Mouse (Mus musculus) fat pad, adult 2 months (tissue): ENCODE measurements around the gene Cog1.

Experiments used
- DNase-seq: peaks from one replicate; pipeline ENCODE4 v3.0.0-alpha.2; 2011; ENCODE audit warnings: low read depth, low spot score; ENCODE audit errors: extremely low read depth

Gene Cog1

DNA sequence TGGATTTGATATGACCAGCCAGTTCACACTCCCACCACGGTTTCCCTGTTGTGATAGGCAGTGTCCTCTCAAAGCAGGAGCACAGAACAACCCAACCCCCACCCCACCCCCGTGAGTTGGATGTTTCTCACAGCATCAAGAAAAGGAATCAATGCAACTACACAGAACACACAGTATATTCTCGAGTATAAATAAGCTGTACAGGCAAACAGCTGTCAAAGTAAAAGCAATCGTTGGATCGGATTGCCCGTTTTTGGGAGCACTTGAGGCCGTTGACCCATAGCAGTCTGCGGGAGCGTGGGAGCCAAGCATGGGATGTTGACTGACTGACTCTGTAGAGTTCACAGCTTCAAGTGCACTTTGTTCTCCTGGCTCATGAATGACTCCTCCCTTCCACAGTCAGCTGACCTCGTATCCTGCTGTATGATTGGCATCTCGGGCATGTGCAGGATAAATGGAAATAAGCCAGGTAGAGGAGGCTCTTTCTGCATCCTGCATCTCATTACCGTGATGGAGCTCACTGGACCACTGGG lies 49.1 kb downstream of the Cog1 start:
- no peak for DNase-seq

DNA sequence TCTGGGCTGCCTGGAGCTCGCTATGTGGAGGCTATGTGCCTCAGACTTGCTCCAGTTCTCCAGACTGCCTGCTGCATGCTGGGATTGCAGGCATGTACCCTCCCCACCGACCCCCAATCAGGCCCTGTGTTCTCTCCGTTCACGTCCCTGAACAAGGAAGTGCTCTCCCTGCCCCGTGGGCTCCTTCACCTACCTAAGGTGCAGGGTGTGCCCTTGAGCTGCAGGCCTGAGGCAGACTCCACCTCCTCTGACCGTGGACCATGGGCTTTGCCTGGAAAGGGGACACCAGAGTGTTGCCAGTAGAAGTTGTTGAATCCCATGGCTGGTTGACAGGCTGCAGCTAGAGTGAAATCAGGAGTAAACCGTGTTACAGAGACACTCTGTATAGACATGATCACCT lies 50.7 kb downstream of the Cog1 start:
- no peak for DNase-seq

GRCm38 (mm10) chr11:113703758-113704157 lies 54.8 kb downstream of the Cog1 start:
- no peak for DNase-seq

GRCm38 (mm10) chr11:113705966-113706652 lies 57.1 kb downstream of the Cog1 start:
- no peak for DNase-seq

DNA sequence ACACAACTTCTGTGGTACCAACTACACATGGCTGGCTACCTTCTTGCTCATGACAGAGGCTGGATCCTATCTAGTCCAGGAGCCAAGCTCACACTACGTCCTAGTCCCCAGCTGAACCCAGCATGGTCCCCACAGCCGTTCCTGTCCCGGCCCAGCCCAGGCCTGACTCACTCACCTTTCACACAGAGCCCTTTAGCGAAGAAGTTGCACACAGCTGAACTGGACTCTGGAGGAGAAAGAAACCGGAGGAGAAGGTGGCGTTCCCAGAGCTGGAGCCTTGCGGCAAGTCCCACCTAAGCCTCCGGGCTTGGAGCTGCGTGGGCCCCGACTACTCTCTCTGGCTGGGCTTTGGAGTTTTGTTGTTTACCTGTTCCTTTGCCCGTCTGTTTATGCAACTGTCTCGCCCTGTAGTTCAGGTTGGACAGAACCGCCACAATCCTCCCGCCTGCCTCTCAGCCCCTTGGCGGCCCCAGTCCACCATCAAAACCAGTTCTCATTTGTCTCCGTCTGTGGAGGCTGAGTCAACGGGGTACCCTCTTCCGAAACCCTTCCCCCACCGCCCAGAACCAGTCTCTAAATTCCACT lies 59.8 kb downstream of the Cog1 start:
- peak; percentile 56 for DNase-seq

DNA sequence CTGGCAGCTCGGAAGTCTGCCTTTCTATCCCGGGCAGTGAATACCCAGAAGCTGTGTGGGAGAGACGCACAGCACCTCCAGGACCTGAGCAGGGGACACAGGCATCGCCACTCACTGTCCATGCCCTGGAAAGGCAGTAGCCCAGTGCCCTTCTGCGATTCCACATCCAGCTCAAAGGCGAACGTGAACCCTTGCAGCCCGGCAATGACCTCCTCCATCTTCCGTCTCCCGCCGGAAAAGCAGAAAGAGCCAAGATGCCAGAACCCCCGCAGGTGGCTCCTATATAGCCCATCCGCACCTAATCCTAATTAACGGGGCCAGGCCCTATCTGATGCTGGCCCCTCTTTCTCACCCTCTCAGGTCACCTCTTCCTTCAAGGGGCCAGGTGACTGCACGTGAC lies 60.3 kb downstream of the Cog1 start:
- DNase-seq: no peak

DNA sequence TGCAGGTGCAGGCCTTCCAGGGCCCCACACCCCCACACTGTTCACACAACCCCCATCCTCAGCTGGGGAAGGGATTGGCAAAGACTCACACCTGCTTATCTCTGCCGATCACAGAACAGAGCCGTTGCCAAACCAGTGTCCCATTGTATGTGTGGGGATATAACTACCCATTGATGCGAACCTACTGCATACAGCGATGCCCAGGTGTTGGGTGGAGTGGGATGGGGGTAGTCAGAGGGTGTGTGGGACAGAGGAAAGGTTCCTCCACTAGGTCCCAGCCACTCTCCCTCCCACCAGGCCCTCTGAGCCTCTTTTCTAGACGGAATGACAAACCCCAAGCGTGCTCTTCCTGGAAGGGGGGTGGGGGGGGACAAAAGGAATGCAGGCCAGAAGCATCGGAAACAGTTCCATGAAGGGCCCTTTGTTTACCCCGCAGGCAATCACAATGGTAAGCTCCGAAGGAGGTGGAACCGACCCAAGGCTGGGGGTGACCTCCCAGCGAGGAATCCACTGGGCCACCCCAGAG lies 60.8 kb downstream of the Cog1 start, which contains the start of gene Cpsf4l:
TSS of gene Cpsf4l (minus strand) at position 287 of the 526 bp plus-strand sequence.
- DNase-seq: peak; percentile 78

DNA sequence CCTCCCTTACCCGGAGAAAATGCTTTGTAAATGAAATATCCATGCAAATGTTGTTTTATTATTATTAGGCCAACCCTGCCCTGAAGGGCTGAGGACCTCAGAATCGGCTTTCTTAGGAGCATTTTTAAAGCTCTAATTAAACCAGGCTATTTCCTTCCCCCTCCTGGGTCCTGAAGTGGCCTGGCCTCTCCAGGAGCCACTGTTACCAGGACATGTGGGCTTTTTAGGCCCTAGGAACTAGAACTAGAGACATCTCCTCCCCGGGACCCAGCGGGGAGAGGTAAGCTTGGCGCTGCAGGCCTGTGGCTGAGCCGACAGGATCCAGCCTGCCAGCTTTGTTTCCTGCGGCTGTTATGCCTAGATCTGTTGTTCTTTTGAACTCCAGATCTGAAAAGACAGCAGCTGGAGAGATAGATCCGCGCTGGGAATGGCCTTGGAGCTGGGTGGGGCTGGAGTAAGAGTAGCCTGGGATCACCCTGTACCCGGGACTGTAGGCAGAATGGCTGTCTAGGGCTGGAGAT lies 61.3 kb downstream of the Cog1 start:
- no peak for DNase-seq

DNA sequence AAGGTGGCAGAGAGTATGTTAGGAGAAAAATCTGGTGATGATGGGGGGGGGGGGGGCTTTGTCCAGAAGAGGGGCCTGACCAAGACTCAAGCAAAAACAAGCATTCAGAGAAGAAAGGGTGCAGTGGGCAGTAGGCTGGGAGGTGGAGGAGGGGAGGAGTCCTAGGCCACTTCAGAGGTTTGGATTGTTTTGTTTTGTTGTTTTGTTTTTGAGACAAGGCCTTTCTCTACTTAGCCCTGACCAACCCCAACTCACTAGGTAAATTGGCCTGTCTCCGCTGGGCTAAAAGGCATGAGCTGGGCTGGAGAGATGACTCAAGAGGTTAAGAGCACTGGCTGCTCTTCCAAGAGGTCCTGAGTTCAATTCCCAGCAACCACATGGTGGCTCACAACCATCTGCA lies 62.1 kb downstream of the Cog1 start:
- DNase-seq: no peak

GRCm38 (mm10) chr11:113715078-113715674 lies 66.2 kb downstream of the Cog1 start:
- no peak for DNase-seq

- no peak for DNase-seq
These were observed 67.2 kb downstream of the Cog1 start for GRCm38 (mm10) chr11:113716132-113716531.
